Mouse (Mus musculus) testis, adult 2 months (tissue): ENCODE measurements around the gene Stra6.

Source experiments
- CTCF ChIP-seq: fragments of 200-500 bp; IDR thresholded peaks from 2 replicates; pipeline ENCODE4 v1.5.1; 2012; ENCODE audit warnings: low read depth, mild to moderate bottlenecking, inconsistent platforms, low read length, moderate library complexity; ENCODE audit not compliant: control insufficient read depth, insufficient read depth, insufficient replicate concordance
- POLR2A ChIP-seq: fragments of 200-500 bp; IDR thresholded peaks from 2 replicates; pipeline ENCODE4 v1.6.1; 2012; ENCODE audit warnings: low read depth, mild to moderate bottlenecking, inconsistent platforms, low read length, moderate library complexity; ENCODE audit not compliant: control insufficient read depth

DNA sequence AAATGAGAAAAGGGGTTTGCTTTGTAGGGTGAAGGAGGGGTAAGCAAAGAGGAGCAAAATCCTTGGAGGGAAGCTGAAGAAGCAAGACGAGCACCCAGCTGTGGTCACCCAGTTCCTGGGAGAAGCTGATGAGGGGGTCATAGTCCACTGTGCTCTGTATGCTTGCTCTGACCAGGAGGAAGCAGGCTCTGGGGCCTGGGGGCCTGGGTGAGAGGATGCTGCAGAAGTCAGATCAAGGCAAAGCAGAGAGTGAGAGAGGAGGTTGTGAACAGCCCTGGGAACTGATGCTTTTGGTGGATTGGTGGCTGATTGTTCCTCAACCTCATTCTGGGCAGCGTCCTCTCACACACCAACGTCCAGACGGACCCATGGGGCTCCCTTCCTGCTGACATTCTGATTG is 113.6 kb downstream of the Stra6 start:
- TF ChIP-seq CTCF = no peak
- TF ChIP-seq POLR2A = no peak
